Mouse (Mus musculus) forebrain, embryonic 13.5 days (tissue): ENCODE data around the gene Slc22a6. TPM values are rescaled to one million over a fixed set of nuclear protein-coding genes. Genes with fewer than 3 reads are reported as not detected.

Source experiments
- ATAC-seq: fragments of 200-750 bp; cut with Nextera tagmentation; 2 replicates; pipeline ENCODE4 v1.8.0; 2017
- H3K27ac ChIP-seq: fragments of 300-500 bp; sonication (generic); 2 replicates; pipeline ENCODE4 v1.5.1; 2015; ENCODE audit warnings: inconsistent platforms, mild to moderate bottlenecking, moderate library complexity
- H3K27me3 ChIP-seq: fragments of 300-500 bp; sonication (generic); 2 replicates; pipeline ENCODE4 v1.6.1; 2015; ENCODE audit warnings: mild to moderate bottlenecking, inconsistent platforms
- H3K36me3 ChIP-seq: fragments of 300-500 bp; sonication (generic); 2 replicates; pipeline ENCODE4 v1.6.1; 2015; ENCODE audit warnings: mild to moderate bottlenecking, inconsistent platforms; ENCODE audit not compliant: poor library complexity, severe bottlenecking
- H3K4me1 ChIP-seq: fragments of 300-500 bp; sonication (generic); 2 replicates; pipeline ENCODE4 v1.6.1; 2015; ENCODE audit warnings: inconsistent platforms
- H3K4me2 ChIP-seq: fragments of 300-500 bp; sonication (generic); 2 replicates; pipeline ENCODE4 v1.6.1; 2015; ENCODE audit warnings: inconsistent platforms, mild to moderate bottlenecking, moderate library complexity
- H3K4me3 ChIP-seq: fragments of 300-500 bp; sonication (generic); 2 replicates; pipeline ENCODE4 v1.5.1; 2015; ENCODE audit warnings: mild to moderate bottlenecking, inconsistent platforms
- H3K9ac ChIP-seq: fragments of 300-500 bp; sonication (generic); 2 replicates; pipeline ENCODE4 v1.6.1; 2015; ENCODE audit warnings: mild to moderate bottlenecking, inconsistent platforms
- H3K9me3 ChIP-seq: fragments of 300-500 bp; sonication (generic); replicated peaks from 2 replicates; pipeline ENCODE4 v1.6.1; 2016; ENCODE audit warnings: inconsistent platforms
- WGBS: fragments of 180-500 bp; shearing (Covaris S2); methylation state at CpG from one replicate; pipeline ENCODE4 v1.1.7; 2015; 5-methylcytosine and 5-hydroxymethylcytosine counted together
- polyA plus RNA-seq: library from polyadenylated mRNA; unstranded; fragments of >200 nt; fragmentation: Nextera tagmentation; extraction: Ambion mirVana; gene quantifications from 2 replicates; pipeline ENCODE4 v1.2.1, GENCODE M21; 2015

Slc22a6 gene
- polyA plus RNA-seq, 1 experiment from 2014 or later = 3.2 TPM

- no peak for ATAC-seq
- Histone ChIP-seq H3K27ac (no peak within 1 kb of the TSS), H3K4me3 (no peak within 1 kb of the TSS), H3K9ac (no peak within 1 kb of the TSS), H3K4me2 (no peak within 1 kb of the TSS), H3K36me3 (no peaks in the 10 kb centered on the region), H3K27me3 (no peaks in the 10 kb centered on the region), H3K9me3 (no peaks in the 10 kb centered on the region), H3K4me1 (no peaks in the 10 kb centered on the region)
- 62% methylated on average over 8 of the region's 8 CpGs for WGBS
Measured at GRCm38 (mm10) chr19:8590954-8591353, 26.9 kb upstream of the Slc22a6 start, which contains the start of gene Slc22a8. Gene Slc22a8, plus strand, starts transcription at chr19:8591254.

DNA sequence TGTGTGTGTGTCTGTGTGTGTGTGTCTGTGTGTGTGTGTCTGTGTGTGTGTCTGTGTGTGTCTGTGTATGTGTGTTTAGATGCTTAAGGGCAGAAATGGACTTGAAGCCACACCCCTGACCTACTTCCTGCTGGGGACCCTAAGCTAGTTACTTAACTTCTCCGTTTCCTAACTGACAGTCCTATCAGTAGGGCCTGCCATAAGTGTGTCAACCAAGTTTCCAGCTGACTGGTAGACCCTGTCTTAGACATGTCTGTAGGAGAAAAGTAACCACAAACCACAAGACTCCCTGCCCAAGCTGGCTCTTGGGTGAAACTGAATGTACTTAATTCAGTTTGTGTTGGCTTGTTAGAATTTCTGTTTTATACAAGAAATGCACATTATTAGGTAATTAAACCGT, 25.7 kb upstream of the Slc22a6 start:
- H3K4me2 ChIP-seq = no peak overlapping the region
- H3K9ac ChIP-seq = no peak overlapping the region
- H3K4me3 ChIP-seq = no peak overlapping the region
- no peaks in the 10 kb centered on the region for H3K9me3 ChIP-seq
- H3K36me3 ChIP-seq = no peaks in the 10 kb centered on the region
- H3K27ac ChIP-seq = no peak overlapping the region
- no peaks in the 10 kb centered on the region for H3K27me3 ChIP-seq
- no peak for ATAC-seq
- no peaks in the 10 kb centered on the region for H3K4me1 ChIP-seq
- WGBS = 75% methylated on average over 2 of the region's 2 CpGs

DNA sequence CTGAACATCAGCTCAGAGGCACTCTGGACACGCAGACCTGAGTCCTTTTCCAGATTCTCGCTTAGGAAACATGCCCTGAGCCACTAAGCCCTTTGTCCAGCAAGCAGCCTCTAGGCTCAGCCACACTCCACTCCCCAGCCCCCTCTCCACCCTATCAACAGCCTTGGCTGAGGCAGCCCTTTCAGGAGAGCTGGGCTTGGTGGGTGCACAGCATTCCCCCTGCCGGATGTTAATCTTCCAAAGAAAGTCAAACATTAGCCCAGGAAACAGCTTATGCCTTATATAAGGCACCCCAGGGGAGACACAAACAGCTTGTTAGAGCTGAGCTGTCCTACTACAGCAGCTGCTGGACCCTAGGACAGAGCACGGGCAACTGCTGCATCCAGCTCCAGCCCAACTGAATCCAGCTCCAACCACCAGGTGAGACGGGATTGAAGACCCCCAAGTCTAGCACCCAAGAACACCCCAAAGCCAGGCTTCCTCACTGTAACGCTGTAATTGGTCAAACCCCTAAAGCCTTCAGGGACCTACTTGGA, 24.9 kb upstream of the Slc22a6 start:
- Histone ChIP-seq H3K9ac (no peak overlapping the region), H3K36me3 (no peaks in the 10 kb centered on the region), H3K27ac (no peak overlapping the region), H3K9me3 (no peaks in the 10 kb centered on the region), H3K4me1 (no peaks in the 10 kb centered on the region), H3K4me2 (no peak overlapping the region), H3K4me3 (no peak overlapping the region), H3K27me3 (no peaks in the 10 kb centered on the region)
- ATAC-seq = no peak
- WGBS = 61% methylated on average over 6 of the region's 6 CpGs

DNA sequence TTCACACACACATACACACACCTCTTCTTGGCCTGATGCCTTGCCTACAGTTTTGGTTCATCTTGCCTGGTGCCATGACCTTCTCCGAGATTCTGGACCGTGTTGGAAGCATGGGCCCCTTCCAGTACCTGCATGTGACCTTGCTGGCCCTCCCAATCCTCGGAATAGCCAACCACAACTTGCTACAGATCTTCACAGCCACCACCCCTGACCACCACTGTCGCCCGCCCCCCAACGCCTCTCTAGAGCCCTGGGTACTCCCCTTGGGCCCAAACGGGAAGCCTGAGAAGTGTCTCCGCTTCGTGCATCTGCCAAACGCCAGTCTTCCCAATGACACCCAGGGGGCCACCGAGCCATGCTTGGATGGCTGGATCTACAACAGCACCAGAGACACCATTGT, 24.0 kb upstream of the Slc22a6 start:
- no peak overlapping the region for H3K27ac ChIP-seq
- WGBS = 92% methylated on average over 11 of the region's 11 CpGs
- no peaks in the 10 kb centered on the region for H3K27me3 ChIP-seq
- ATAC-seq = no peak
- H3K4me1 ChIP-seq = no peaks in the 10 kb centered on the region
- no peak overlapping the region for H3K4me3 ChIP-seq
- no peaks in the 10 kb centered on the region for H3K36me3 ChIP-seq
- no peak overlapping the region for H3K9ac ChIP-seq
- no peaks in the 10 kb centered on the region for H3K9me3 ChIP-seq
- H3K4me2 ChIP-seq = no peak overlapping the region

GRCm38 (mm10) chr19:8594518-8594917, 23.3 kb upstream of the Slc22a6 start:
- no peak overlapping the region for H3K4me2 ChIP-seq
- no peak overlapping the region for H3K27ac ChIP-seq
- ATAC-seq = no peak
- no peaks in the 10 kb centered on the region for H3K9me3 ChIP-seq
- no peak overlapping the region for H3K9ac ChIP-seq
- H3K4me3 ChIP-seq = no peak overlapping the region
- H3K36me3 ChIP-seq = no peaks in the 10 kb centered on the region
- no peaks in the 10 kb centered on the region for H3K4me1 ChIP-seq
- 4% methylated on average over 1 of the region's 1 CpGs for WGBS
- no peaks in the 10 kb centered on the region for H3K27me3 ChIP-seq

GRCm38 (mm10) chr19:8597269-8597668, 20.6 kb upstream of the Slc22a6 start:
- Histone ChIP-seq H3K9me3 (no peaks in the 10 kb centered on the region), H3K4me3 (no peak overlapping the region), H3K4me2 (no peak overlapping the region), H3K9ac (no peak overlapping the region), H3K27ac (no peak overlapping the region), H3K27me3 (no peaks in the 10 kb centered on the region), H3K36me3 (no peaks in the 10 kb centered on the region), H3K4me1 (no peaks in the 10 kb centered on the region)
- no peak for ATAC-seq
- WGBS = 32% methylated on average over 4 of the region's 4 CpGs

- Histone ChIP-seq H3K9me3 (no peaks in the 10 kb centered on the region), H3K27me3 (no peaks in the 10 kb centered on the region), H3K4me1 (no peaks in the 10 kb centered on the region), H3K9ac (no peak overlapping the region), H3K4me2 (no peak overlapping the region), H3K27ac (no peak overlapping the region), H3K4me3 (no peak overlapping the region), H3K36me3 (no peaks in the 10 kb centered on the region)
- WGBS = 65% methylated on average over 2 of the region's 2 CpGs
- ATAC-seq = no peak
Measured at GRCm38 (mm10) chr19:8599229-8599628, 18.6 kb upstream of the Slc22a6 start.

DNA sequence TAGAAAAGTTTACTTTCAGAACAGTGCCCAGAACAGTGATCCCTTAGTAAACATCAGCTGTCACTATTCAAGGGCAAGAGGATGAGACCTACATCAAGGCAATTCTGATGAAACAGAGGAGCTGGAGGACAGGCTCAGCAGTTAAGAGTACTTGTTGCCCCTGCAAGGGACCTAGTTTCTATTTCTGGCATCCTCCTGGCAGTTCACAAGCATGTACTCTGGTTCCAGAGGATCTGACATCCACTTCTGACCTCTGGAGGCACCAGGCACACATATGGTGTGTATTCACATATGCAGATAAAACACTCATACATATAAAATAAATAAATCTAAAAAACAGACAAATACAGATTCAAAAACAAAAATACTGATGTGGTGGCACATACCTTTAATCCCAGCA, 15.9 kb upstream of the Slc22a6 start:
- Histone ChIP-seq H3K27me3 (no peaks in the 10 kb centered on the region), H3K9me3 (no peaks in the 10 kb centered on the region), H3K36me3 (no peaks in the 10 kb centered on the region), H3K9ac (no peak overlapping the region), H3K4me3 (no peak overlapping the region), H3K4me1 (no peaks in the 10 kb centered on the region), H3K27ac (no peak overlapping the region), H3K4me2 (no peak overlapping the region)
- ATAC-seq = no peak

- no peak overlapping the region for H3K4me3 ChIP-seq
- 81% methylated on average over 3 of the region's 3 CpGs for WGBS
- no peaks in the 10 kb centered on the region for H3K4me1 ChIP-seq
- no peaks in the 10 kb centered on the region for H3K36me3 ChIP-seq
- H3K9ac ChIP-seq = no peak overlapping the region
- H3K9me3 ChIP-seq = no peaks in the 10 kb centered on the region
- H3K27me3 ChIP-seq = no peaks in the 10 kb centered on the region
- H3K4me2 ChIP-seq = no peak overlapping the region
- ATAC-seq = no peak
- H3K27ac ChIP-seq = no peak overlapping the region
Measured at GRCm38 (mm10) chr19:8602914-8603313, 14.9 kb upstream of the Slc22a6 start.

DNA sequence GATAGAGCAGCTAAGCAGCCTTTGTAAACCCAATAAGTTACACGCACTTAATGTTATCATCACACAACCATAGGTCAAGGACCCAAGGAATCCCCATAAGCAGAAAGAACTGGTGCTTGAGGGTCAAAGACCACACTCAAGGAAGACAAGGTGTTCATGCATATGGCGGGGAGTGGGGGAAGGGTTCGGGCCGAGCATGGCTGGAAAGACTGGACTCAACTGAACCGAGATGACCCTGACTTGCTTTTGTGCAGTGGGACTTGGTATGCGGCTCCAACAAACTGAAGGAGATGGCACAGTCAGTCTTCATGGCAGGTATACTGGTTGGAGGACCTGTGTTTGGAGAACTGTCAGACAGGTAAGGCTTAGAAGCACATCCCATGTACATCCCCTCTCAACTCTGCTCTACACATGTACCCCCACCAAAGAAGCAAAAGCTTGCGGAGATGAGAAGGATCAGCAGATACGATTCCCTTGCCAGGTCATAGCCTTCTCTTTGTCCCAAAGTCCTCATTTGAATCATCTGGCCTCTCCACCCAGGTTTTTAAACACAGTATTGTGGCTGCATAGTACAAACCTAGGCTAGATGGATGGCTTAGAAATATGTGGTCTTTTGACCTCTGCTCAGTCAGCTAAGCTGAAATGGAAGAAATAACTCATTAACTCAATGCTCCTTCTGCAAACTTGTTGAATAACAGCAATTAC, 13.2 kb upstream of the Slc22a6 start:
- WGBS = 94% methylated on average over 8 of the region's 8 CpGs
- no peaks in the 10 kb centered on the region for H3K27me3 ChIP-seq
- no peak overlapping the region for H3K27ac ChIP-seq
- H3K4me3 ChIP-seq = no peak overlapping the region
- no peaks in the 10 kb centered on the region for H3K4me1 ChIP-seq
- no peaks in the 10 kb centered on the region for H3K9me3 ChIP-seq
- H3K36me3 ChIP-seq = no peaks in the 10 kb centered on the region
- no peak overlapping the region for H3K4me2 ChIP-seq
- no peak for ATAC-seq
- H3K9ac ChIP-seq = no peak overlapping the region

DNA sequence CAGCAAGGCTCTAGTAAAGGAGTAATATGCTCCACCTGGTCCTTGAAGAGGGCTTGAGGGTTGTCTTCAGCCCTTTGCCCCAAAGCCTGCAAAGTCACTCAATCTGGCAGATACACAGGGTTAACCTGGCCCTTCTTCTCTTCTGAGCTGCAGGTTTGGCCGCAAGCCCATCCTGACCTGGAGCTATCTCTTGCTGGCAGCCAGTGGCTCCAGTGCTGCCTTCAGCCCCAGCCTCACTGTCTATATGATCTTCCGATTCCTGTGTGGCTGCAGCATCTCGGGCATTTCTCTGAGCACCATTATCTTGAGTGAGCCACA, 12.6 kb upstream of the Slc22a6 start:
- WGBS = 91% methylated on average over 3 of the region's 3 CpGs
- H3K36me3 ChIP-seq = no peaks in the 10 kb centered on the region
- H3K27ac ChIP-seq = no peak overlapping the region
- H3K4me3 ChIP-seq = no peak overlapping the region
- no peaks in the 10 kb centered on the region for H3K27me3 ChIP-seq
- no peak overlapping the region for H3K4me2 ChIP-seq
- H3K9ac ChIP-seq = no peak overlapping the region
- no peaks in the 10 kb centered on the region for H3K4me1 ChIP-seq
- H3K9me3 ChIP-seq = no peaks in the 10 kb centered on the region
- no peak for ATAC-seq

DNA sequence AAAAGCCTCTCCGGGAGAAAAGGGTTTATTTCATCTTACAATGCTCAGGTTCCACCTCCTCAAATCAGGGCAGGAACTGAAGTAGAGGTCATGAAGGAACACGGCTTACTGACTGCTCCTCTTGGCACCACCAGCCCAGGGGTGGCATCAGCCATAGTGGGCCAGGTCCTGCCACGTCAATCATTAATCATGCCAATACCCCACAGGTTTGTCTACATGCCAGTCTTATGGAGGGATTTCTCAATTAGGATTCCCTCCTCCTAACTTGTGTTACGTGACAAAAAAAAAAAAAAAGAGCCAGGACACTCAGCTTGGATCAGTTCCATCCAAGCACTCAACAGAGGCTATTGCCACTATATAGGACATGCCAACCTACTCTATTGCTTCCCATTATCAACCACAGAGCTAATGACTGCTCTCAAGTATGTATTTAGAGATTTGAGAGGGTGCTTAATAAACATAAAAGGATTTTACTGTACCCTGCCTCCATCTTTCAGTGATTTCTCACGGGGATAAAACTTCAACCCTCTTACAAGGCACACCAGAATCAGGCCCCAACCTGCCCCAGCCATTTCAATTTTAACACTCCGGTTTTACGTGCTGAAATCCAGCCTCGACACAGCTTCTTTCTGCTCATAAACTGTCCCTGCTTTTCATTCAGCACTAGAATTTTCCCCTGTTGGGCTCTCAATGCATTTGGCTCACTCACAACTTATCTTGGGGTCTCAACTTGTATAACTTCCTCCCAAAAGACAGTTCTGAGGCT, 6.3 kb upstream of the Slc22a6 start:
- no peak for ATAC-seq
- Histone ChIP-seq H3K36me3 (no peaks in the 10 kb centered on the region), H3K9ac (no peak overlapping the region), H3K4me1 (no peaks in the 10 kb centered on the region), H3K4me3 (no peak overlapping the region), H3K27ac (no peak overlapping the region), H3K27me3 (no peaks in the 10 kb centered on the region), H3K9me3 (no peaks in the 10 kb centered on the region), H3K4me2 (no peak overlapping the region)
- 82% methylated on average over 8 of the region's 8 CpGs for WGBS
